Mouse (Mus musculus) retina, postnatal 1 day (tissue): ENCODE data around the gene Scgb2b11.
"Not testable (repeated sequence)": the region's sequence is repeated elsewhere in the genome, so short reads cannot be mapped to it uniquely, and the experiment has no call there.

ENCODE experiments used
- DNase-seq: peaks from one replicate; pipeline ENCODE4 v3.0.0-alpha.2; 2012

The Scgb2b11 gene

DNA sequence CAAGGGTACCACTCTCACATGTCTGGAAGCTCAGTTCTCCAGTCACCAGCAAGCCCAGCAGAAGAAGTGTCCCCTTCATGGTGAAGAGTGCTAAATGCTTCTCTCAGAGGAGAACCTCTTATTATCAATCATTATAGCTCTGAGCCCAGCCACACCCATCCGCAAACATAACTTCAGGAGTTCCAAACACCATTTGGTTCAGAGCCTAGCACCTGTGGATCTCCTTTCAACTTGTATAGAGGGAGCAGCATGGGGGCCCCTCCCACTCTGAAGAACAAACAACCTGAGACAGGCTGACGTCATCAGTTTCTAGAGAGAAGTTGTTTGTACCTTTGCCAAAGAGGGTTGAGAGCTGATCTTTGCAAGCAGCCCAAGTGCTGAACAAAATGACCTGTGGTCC, at the start of gene Scgb2b11:
Gene Scgb2b11, minus strand, starts transcription at position 101 of the 400 bp plus-strand sequence.
- not testable (repeated sequence) for DNase-seq

- DNase-seq: not testable (repeated sequence)
Observed at GRCm38 (mm10) chr7:32222540-32222939, 11.6 kb upstream of the Scgb2b11 start, which contains the start of gene Scgb1b11. Scgb1b11 (plus strand) TSS chr7:32222840.
